Mouse (Mus musculus) brain, adult 2 months (tissue): ENCODE measurements around the gene Lta.

Source experiments
- DNase-seq: peaks from one replicate; pipeline ENCODE4 v3.0.0; 2011; ENCODE audit warnings: low read depth, low spot score

The Lta gene

GRCm38 (mm10) chr17:35185639-35186611 lies 19.2 kb downstream of the Lta start:
- DNase-seq: no peak

GRCm38 (mm10) chr17:35180093-35180492 lies 25.1 kb downstream of the Lta start:
- DNase-seq: no peak

GRCm38 (mm10) chr17:35178528-35178927 lies 26.6 kb downstream of the Lta start:
- DNase-seq: peak; percentile 75

- no peak for DNase-seq
Measured at GRCm38 (mm10) chr17:35175968-35176367, 29.2 kb downstream of the Lta start, which contains the start of gene Aif1. Aif1 (minus strand) TSS chr17:35176068.

- no peak for DNase-seq
Measured at GRCm38 (mm10) chr17:35175382-35175781, 29.8 kb downstream of the Lta start.

- no peak for DNase-seq
Measured at GRCm38 (mm10) chr17:35174201-35174977, 30.8 kb downstream of the Lta start.

- DNase-seq: no peak
Measured at GRCm38 (mm10) chr17:35173329-35173728, 31.8 kb downstream of the Lta start.

GRCm38 (mm10) chr17:35172445-35173234 lies 32.5 kb downstream of the Lta start:
- DNase-seq: peak; percentile 84

- peak; percentile 88 for DNase-seq
Measured at GRCm38 (mm10) chr17:35168541-35169207, 36.5 kb downstream of the Lta start.

GRCm38 (mm10) chr17:35167794-35168193 lies 37.4 kb downstream of the Lta start:
- peak; percentile 60 for DNase-seq

GRCm38 (mm10) chr17:35166352-35167035 lies 38.7 kb downstream of the Lta start:
- DNase-seq: peak; percentile 90

- DNase-seq: no peak
Measured at GRCm38 (mm10) chr17:35165451-35166155, 39.5 kb downstream of the Lta start.

- peak; percentile 100 for DNase-seq
Measured at GRCm38 (mm10) chr17:35164568-35165450, 40.3 kb downstream of the Lta start, which contains the start of gene Prrc2a. Prrc2a (minus strand) TSS chr17:35164897.

GRCm38 (mm10) chr17:35164218-35164567 lies 41.0 kb downstream of the Lta start:
- DNase-seq: no peak

- DNase-seq: no peak
Measured at GRCm38 (mm10) chr17:35163326-35164081, 41.6 kb downstream of the Lta start.

GRCm38 (mm10) chr17:35162730-35163129 lies 42.4 kb downstream of the Lta start:
- no peak for DNase-seq

GRCm38 (mm10) chr17:35162121-35162520 lies 43.0 kb downstream of the Lta start:
- no peak for DNase-seq

- no peak for DNase-seq
Measured at GRCm38 (mm10) chr17:35161421-35161820, 43.7 kb downstream of the Lta start.
